Mouse (Mus musculus): ENCODE results near the gene Rhbdf1.

Gene Rhbdf1

DNA sequence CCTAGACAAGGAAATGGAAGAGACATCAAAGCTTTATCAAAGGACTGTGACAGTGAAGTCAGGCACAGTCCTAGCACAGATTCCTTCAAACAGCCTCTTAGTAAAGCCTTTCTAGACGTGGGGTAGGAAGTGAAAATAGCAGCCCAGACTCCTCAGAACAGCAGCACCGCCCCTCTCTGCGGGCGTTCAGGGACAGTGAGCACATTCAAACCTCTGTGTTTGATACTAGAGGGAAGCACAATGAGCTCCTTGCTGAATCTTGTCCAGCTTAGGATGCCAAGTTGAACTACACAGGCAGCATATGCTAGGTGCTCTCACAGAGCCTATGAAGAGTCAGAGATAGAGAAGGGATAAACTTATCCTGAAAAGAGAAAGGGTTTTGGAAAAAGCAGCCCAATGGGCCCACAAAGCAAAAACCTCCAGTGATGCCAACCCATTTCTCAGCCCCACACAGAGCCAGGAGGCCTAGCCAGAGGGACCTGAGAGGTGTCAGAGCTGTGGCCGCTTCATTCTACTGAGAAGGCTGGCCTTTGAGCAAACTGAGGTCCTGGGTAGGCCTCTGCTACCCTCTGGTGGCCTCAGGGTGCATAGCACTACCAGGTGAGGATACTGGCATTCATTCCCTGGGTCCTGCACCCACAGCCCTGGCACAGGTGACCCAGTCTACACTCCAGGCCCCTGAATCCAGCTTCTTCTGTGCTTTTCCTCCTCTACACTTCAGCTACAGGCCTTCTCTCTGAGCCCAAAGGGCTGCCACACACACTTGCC is 16.2 kb upstream of the Rhbdf1 start:
- peak; percentile 85 for DNase-seq

DNA sequence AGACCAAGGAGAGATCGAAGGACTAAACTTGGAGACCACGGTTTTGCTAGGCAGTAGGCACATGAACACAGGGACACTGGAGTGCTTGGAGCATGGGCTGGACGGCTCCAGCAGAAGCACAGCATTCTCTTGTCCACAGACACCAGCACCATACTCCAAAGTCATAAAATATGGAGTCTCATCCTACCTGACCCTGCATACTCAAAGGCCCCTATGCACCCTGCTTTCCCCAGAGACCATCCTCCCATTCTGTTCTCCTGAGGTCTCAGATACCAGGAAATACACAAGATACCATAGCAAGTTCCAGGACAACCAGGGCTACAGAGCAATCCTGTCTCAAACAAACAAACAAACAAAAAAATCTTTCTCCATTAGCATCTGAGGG is 15.3 kb upstream of the Rhbdf1 start:
- DNase-seq: no peak

DNA sequence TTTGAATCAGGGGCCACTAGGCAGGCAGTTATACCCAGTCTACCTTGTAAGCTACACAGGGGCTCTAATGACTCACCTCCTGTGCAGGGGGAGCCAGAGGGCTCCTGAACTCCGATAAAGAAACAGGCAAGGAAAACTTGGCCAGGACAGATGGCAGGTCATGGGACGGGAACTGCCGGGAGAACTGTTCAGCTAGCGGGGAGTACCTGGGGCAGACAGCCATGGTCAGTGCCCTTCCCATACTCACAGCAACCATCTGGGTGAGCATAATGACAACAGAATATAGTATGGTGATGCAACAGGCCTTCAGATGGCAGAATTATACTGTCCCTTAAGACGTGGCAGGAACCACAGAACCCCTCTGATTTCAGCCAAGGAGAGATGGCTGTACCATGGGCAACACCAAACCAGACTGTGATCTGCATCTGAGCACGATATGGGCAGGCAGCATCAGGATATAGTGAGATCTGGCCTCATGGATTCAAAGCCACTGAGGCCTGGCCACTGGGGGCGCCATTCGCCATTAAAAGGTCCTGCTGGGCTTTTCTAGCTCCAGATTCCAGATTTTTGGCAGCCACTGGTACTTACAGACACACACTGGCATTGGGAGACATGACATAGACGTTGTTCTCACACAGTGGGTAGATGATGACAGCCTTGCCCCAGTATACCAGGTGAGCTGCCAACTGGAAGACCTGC is 14.8 kb upstream of the Rhbdf1 start:
- peak; percentile 65 for DNase-seq

DNA sequence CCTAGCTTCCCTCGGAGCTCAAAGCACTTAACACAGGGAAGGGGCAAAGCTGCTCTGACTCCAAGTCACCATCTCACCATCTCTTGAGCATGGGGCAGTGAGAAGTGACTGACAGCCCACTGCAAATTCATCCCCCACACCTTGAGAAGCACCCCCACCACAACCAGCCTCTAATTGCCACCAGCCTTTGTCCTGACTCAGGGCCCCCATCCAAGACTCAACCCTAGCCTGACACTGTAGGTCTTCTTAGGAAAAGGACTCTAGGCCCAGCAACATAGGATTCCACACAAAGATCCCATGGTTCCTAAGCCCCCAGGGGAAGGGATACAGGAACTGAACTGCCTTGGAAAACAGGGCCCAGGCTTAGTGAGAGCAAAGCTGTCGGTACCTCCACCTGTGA is 14.0 kb upstream of the Rhbdf1 start:
- no peak for DNase-seq

DNA sequence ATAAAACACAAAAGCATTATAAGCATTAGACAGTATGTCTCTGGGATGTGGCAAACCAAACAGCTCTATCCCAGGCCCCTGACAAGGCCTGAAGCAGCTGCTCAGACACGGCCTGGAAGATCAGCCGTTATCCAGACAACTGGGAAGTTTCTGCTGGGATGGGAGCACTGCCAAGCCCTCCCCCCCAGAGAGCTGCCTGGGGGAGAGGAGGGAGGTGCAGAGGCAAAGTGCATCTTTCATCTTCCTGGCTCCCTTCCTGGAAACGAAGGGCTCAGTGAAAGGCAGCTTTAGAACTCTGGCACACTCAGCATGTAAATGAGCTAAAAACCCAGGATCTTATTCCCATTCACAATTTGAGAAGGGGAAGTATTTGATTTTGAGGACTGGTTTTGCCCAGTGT is 13.5 kb upstream of the Rhbdf1 start:
- DNase-seq: peak; percentile 82

DNA sequence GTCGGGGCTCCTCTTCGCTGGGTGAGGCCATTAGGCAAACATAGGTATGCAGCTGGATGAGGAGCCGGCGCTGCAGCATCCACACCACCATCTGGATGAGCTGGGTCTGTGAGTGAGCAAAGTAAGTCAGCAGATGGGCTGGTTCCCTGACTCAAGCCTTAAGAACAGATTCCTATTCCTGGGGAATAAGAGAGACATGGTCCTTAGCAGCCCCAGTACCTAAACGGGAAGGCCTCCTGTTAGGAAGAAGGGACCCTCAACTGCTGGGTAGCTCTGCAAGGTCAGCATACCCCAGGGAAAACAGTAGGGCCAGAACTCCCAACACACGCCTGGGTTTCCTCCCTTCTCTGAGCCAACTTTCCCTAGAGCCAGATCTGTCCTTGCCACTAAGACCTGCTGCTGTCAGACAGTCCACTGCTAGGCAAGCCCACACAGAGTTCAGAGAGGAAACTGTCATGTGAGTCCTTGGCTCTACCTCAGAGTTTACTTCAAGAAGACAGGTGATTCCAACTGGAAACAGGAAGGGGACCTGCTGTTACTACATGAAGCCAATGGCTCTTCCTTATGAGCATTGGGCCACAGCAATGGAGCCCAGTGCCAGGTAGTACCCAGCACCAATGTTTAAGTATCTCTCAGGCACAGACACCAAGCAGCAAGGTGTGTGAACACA is 12.9 kb upstream of the Rhbdf1 start:
- DNase-seq: no peak

DNA sequence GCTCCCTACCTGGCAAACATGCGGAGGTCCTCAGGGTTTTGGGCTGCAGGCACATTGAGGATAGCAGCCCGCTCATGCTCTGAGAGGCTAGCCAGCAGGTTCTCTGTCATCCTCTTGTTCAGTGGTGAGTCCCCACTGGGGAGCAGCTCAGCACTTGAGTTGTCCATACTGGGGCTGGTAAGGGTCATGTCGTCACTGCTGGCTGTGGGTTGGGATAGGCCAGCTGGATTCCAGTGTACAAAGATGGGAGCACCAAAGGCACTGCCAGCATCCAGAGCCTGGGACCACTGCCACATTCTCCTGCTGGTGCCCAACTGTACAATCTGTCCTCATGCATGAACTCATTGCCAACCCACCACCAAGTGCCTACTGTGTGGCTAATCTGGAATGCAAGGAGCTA is 11.8 kb upstream of the Rhbdf1 start:
- no peak for DNase-seq

DNA sequence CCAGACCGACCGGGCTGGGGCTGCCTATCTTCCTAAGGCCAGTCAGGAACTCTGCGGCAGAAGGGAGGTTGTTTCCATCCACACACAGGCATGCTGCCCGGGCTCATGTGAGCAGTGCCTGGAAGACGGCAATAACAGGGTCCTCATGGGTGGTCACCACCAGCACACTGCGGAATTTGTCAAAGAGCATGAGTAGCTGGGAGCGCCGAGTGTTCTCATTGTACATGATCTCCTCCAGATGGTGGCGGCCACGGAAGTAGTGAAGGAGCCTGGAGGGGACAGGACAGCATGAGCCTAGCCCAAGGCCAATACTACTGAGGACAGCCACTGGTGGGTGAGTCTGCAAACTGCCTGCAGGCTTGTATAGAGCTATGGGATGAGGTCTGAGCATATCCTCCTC is 10.7 kb upstream of the Rhbdf1 start:
- DNase-seq: no peak

DNA sequence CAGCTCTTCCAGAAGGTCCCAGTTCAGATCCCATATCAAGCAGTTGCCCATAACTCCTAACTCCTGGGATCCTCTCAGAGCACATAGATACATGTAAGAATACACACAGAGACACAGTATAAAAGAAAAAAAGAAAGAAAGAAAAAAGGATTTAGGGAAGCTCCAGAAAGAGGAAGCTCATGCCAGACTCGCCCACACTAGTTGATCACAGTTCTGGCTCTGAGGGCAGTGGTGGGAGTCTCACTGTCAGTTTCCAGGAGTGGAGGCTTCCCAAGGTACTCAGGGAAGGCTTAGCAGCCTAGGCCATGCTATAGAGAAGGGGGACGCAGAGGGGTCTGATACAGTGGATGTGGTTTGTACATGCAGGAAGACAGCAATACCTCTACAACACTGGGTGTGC is 9.0 kb upstream of the Rhbdf1 start:
- no peak for DNase-seq

DNA sequence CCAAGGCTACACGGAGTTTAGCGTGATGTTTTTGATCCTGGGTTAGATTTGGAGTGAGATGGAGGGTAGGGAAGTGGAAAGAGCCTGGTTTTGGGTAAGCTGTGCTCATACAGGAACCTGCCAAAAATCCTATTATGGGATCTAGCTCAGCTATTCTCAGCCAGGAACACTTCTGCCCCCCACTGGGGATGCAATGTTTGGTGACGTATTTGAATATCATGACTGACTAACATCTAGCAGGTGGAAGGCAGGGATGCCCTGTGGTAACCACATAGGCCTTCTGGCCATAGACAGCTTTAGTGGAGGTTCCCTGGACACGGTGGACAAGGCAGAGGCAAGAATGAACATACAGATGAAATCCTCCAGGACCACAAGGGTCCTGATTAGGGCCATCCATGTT is 8.1 kb upstream of the Rhbdf1 start:
- DNase-seq: no peak

DNA sequence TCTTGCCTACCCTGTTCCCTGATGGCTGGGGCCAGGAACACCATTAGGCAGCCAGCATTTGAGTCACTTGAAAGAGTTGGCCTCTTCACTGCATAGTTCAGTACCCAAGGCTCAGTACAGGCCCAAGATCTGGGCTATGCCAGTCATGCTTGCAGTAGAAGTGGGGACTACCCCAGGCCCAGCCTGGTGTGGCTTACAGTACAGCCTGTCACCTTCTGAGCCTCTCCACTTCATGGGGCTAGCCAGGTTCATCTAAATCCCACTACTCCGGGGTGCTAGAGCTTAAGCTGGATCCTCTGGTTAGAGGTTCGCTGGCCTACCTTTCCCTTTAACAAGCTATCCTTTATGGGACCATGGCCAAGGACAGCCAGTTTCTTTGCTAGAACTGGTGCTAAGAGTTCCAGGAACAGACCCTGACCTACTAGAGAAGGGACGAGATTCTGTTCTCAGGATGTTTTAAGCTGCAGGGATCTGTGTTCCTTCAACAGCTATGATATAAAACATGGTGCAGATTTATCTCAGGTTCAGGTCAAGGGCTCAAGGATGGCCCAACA is 6.3 kb upstream of the Rhbdf1 start:
- no peak for DNase-seq

DNA sequence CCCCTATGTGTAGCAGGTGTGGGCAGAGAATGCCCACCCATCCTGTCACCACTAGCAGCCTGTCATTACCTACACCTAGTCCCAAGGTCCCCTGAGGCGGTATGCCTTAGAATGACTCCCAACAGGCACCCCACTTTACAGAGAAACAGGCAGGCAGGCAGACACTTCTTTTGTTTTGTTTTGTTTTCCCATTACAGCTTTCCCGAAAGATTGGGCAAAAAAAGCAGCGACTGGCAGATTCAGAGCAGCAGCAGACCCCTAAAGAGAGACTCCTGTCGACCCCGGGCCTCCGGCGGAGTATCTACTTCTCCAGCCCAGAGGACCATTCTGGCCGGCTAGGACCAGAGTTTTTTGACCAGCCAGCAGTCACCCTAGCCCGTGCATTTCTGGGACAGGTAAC is 5.5 kb upstream of the Rhbdf1 start:
- DNase-seq: no peak

DNA sequence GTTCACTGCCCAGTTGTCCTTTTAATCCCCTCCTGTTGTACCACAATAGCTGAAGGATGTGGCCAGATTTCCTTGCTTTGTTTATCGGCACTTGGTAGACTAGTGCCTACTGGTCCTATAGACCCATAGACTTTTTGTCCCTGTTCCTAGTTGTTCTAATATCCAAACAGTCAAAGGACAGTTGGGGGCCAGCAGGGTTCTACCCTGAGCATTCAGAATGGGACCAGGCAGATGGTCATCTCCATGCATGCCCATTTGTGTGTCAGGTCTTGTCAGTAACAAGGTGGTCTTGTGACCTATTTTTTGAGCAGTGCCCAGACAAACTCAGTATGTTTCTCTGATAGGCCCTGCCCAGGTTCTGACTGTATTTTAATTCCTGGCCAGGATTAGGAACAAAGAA is 4.9 kb upstream of the Rhbdf1 start:
- no peak for DNase-seq

DNA sequence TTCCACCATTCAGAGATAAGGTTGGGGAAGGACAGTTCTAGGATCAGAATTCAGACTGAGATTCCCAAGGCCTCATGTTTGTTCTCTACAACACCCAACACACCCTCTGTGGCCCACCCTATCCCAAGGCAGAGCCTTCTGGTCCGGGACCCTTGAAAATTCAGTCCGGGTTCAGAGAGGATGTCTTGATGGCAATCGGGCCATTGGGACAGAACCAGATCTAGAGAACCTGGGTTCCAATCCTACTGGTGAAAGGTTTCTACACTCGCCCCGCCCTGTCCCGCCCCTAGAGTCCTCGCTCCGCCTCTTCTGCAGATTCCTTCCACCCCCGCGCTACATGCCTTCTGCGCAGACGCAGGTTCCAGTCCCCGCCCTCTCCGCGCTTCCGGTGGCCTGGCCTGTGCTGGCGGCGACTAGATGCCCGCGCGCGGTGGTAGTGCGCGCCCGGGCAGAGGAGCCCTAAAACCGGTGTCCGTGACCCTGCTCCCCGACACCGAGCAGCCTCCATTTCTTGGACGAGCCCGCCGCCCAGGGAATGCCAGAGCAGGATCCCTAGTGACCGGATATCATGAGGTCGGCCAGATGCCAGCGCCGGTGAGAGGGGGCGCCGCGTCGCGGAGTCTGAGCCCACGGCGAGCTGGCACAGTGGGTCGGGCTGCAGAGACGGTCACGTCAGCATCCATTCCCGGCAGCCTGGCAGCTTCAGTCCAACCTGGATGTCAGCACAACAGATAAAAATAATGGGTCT is 4.2 kb upstream of the Rhbdf1 start, which contains the start of gene Mpg:
TSS of gene Mpg (plus strand) at position 382 of the 748 bp plus-strand sequence.
- DNase-seq: peak; percentile 90

DNA sequence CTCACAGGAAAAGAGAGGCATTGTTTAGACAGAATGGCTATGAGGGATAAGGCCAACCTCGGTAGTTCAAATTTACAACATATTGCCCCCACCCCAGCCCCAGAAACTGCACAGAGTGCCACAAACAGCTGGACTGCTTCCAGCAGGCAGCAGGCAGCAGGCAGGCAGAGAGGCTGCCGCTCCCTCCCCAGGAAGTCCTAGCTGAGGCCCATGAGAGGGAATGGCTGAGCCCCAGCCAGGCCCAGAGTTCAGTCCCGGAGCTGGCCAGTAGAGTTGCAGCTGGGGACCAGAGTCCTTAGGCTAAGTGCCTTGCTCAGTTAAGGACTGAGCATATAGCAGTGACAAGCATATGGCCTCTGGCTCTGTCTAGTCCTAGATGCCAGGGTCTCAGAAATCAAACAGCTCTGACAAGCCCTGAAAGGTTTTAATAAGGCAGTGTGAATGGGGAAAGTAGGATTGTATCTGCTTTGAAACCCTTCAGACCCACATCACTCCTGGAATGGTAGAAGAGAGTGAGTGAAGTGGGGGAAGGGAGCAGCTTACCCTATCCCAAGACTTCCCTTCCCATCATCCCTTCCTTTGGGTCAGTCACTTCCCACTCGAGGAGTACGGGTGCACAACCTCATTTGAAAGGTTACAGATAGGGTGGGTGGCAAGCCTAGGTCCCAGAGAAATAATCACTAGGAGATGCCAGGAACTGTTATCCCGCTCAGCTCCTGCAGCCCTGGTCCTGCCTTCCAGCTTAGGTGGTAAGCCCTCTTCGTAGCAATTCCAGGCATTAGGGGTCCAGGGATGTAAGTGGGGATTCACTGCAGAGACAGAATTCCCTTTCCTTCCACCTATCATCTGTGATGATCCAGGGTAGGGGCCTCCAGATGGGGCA is 3.4 kb upstream of the Rhbdf1 start:
- no peak for DNase-seq

DNA sequence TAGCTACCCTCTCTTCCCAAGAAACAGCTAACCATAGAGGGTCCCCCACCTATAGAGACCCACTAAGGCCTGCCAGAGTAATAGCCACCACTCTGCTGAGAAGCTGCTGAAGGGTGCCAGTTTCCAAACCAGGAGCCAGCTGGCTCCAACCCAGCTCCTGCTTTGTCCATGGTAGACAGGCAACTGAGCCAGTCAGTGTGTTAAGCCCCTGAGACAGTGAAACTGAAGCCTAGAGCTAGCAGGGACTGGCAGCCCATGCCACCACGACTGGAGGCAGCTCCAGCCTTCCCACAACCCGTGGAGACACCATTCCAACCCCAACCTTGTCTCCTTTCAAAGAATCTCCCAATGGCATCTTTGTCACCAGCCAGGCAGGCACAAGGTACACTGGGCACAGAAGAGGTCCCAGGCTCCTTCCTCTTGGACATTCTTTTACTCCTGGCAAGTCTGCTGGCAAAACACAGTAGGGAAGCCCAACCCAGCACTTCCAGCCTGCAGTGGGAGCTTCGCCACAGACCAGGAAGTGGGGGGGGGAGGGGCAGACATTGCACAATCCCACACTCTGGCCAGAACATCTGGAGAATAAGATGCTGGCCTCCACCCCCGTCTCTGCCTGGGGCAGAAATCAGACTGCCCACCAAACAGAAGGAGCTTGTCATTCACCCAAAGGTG is 2.5 kb upstream of the Rhbdf1 start:
- peak; percentile 82 for DNase-seq

DNA sequence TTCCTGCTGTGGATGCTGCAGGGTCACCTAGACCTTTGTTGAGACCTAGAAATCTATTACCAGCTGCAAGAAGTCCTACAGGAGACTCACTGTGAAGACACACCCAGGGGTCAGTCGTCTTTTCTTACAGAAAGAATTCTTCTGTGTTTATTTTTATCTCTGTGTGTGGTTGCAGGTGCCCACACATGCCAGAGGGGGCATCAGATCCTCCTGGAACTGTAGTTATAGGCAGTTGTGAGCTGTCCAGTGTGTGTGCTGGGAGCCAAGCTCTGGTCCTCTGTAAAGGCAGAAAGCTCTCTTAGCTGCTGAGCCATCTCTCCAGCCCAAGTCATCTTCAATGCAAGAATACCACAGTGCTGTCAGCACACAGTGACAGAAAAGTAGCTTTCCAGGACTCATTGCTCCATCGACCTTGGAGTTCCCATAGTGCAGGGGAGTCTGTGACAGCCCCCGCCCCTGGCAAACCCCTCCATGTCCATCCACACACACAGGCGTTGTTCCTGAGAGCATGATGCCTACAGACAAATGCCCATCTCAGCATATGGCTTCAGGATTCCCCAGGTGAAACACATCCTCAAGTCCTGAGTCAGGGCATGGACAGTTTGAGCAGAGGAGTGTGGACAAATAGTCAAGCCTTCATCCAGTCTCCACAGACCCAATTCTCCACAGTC is 1.3 kb upstream of the Rhbdf1 start:
- no peak for DNase-seq

DNA sequence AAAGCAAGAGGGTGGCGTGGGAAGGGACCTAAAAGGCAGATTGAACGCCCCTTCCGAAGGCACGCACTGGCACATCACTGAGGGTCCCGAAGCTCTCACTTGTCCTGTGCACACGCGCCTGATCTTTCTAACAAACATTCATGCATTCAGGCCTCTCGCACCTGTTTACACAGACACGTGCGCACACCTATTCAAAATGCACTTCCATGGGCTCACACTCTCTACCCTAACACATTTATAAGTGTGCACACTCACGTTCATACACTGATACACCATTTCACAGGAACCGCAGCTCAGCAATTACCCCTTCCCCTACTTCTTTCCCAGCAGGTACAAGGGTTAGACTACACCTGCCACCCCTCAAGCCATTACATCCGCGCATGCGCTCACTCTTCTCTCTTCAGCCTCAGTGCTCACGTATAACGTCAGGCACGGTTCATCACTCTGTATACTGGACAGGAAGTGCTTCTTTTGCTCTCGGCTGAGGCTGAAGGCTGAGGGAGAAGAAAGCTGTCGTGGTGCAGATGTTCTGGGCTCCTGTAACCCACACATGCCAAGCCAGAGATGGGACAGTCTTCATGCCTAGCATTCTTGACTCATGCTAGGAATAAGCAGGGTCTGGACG is 582 bp upstream of the Rhbdf1 start:
- DNase-seq: peak; percentile 59

DNA sequence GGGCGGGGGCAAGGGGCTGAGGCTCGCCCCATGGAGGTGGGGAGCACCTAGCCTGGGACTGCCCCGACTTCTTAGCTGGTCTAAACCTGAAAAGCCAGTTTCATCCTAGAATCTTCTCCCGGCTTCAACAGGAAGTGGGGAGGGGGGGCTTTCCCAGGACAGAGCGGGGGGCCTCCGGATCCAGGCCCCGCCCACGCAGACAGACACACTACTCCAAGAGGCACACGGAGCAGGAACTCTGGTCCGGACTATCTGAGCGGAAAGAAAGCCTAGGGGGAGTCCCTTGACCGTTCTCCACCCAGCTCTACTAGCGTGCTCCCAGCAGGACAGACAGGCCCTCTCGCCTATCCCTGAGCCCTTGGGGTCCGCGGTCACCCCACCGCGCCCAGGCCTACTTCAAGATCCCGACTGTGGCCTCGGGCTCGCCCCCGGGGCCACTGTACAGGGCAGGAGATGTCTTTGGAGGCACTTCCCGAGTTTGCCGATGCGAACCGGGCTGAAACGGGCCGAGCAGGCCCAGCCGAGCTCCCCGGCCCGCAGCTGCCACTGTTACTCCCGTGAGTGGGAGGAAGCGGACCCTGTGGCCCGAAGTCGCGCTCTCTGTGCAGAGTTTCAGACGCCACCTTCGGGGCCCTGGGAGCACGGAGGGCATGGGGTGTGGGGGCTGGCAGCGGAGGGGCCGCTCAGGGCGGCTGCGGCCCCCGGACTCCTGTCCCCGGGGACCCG is 712 bp downstream of the Rhbdf1 start:
- DNase-seq: no peak

Measured in kidney, adult 18-20 months (tissue).